10 mouse cellular contexts compared by ENCODE assay signal in the genomic region with DNA sequence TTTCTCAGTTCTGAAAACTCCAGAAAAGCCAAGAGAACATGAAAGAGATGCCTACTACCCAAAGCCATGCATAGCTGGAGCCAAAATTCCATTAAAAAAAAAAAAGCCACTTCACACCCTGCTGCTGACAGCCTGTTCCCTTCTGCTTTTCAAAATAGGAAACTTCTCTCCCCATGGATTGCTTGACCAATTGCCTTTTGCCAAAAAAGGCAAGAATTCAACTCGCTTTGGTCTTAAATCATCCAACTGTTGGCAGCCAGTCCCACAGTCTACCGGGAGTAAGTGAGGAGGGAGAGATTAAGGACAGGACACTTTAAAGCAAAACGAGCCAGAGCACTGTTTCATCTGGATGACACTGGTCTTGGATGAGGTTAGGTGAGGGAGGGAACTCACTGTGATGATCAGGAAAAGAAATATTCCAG.
DNase-seq lines count a peak whose midpoint lies in the region; ATAC-seq and TF ChIP-seq lines count a peak whose summit lies in the region.
"Had no signal": no experiment of that assay in that cellular context is flagged by ENCODE, and none has a peak within 500 bp of the region (broad histone marks: within the 10 kb centered on the region; RNA-seq: fewer than 3 reads in every experiment).

No protein-coding gene starts in this region.

- no peak for TF ChIP-seq CTCF in forebrain, postnatal 0 days (IDR thresholded peaks at IDR 0.05; ENCODE audit: low read depth)

- ATAC-seq in forebrain, postnatal 0 days, result no peak
- ATAC-seq in inflammation-experienced regulatory T-cells, adult 6 months, result no peak

- 58% methylated on average over 3 of the region's 3 CpGs for WGBS in forebrain, postnatal 0 days

- H3K27ac ChIP-seq in forebrain, postnatal 0 days (ENCODE audit: low read depth, low read length), result no peak overlapping the region
- H3K27ac ChIP-seq: embryonic facial prominence, embryonic 13.5 days had no signal

- intact Hi-C loops in heart, postnatal 25 days (cut with DNase I), result no loop called here

- no peaks in the 10 kb centered on the region for H3K27me3 ChIP-seq in forebrain, postnatal 0 days (ENCODE audit: insufficient read depth, low read length)
- H3K27me3 ChIP-seq: embryonic facial prominence, embryonic 13.5 days; hindbrain, embryonic 15.5 days had no signal

- no peaks in the 10 kb centered on the region; the same call in 1 of the 2 replicates for H3K4me1 ChIP-seq in forebrain, postnatal 0 days (ENCODE audit: insufficient read depth)
- H3K4me1 ChIP-seq: hindbrain, embryonic 15.5 days had no signal

- no peak overlapping the region for H3K4me3 ChIP-seq in forebrain, postnatal 0 days (ENCODE audit: low read depth, low read length)
- H3K4me3 ChIP-seq: embryonic facial prominence, embryonic 13.5 days; hindbrain, embryonic 15.5 days had no signal

- no peak overlapping the region for H3K4me2 ChIP-seq in forebrain, postnatal 0 days (ENCODE audit: low read depth)
- H3K4me2 ChIP-seq: embryonic facial prominence, embryonic 13.5 days; hindbrain, embryonic 15.5 days had no signal

- DNase-seq in kidney, adult 9 months, result peak; percentile 8
- DNase-seq in kidney, adult 11 months, result no peak
- DNase-seq in adrenal gland, postnatal 36 days, result peak; percentile 28 to 31
- peak; percentile 51 for DNase-seq in heart, postnatal 25 days (ENCODE audit: low spot score)
- peak; percentile 54 for DNase-seq in lung, postnatal 36 days
- no peak for DNase-seq in T-cell, adult 2 months (ENCODE audit: low spot score)
- no peak for DNase-seq in forebrain, postnatal 0 days

- H3K36me3 ChIP-seq in forebrain, postnatal 0 days (ENCODE audit: insufficient read depth), result no peaks in the 10 kb centered on the region
- H3K36me3 ChIP-seq: embryonic facial prominence, embryonic 13.5 days; hindbrain, embryonic 15.5 days had no signal

- no peak overlapping the region for H3K9ac ChIP-seq in forebrain, postnatal 0 days
- H3K9ac ChIP-seq: embryonic facial prominence, embryonic 13.5 days; hindbrain, embryonic 15.5 days had no signal

- no peaks in the 10 kb centered on the region for H3K9me3 ChIP-seq in forebrain, postnatal 0 days (ENCODE audit: low read length)
- H3K9me3 ChIP-seq: embryonic facial prominence, embryonic 13.5 days; hindbrain, embryonic 15.5 days had no signal

Comparison
In these comparisons a context has a peak if more than half of its experiments do, and no peak if none do; other contexts are left out.
1. DNase-seq: peak in kidney, adult 9 months (single experiment), adrenal gland, postnatal 36 days (2 of 2), heart, postnatal 25 days (single experiment) and lung, postnatal 36 days (single experiment); none in kidney, adult 11 months (single experiment), T-cell, adult 2 months (single experiment) and forebrain, postnatal 0 days (single experiment).